Mouse (Mus musculus) hindlimb bud, embryonic 11.5 days (tissue): ENCODE data around the gene Dscam.

ENCODE experiments used
- DNase-seq: peaks from one replicate; pipeline ENCODE4 v3.0.0-alpha.2; 2012; ENCODE audit warnings: low read depth, low spot score; ENCODE audit errors: extremely low spot score

The Dscam gene

GRCm38 (mm10) chr16:96788286-96788685, 382.3 kb downstream of the Dscam start:
- DNase-seq: no peak

- no peak for DNase-seq
Observed at GRCm38 (mm10) chr16:96779021-96779420, 391.5 kb downstream of the Dscam start.

- DNase-seq: no peak
Observed at GRCm38 (mm10) chr16:96774245-96774644, 396.3 kb downstream of the Dscam start.

GRCm38 (mm10) chr16:96767985-96768384, 402.6 kb downstream of the Dscam start:
- DNase-seq: no peak

GRCm38 (mm10) chr16:96767508-96767907, 403.0 kb downstream of the Dscam start:
- no peak for DNase-seq

- no peak for DNase-seq
Observed at GRCm38 (mm10) chr16:96761225-96761624, 409.3 kb downstream of the Dscam start.

- no peak for DNase-seq
Observed at GRCm38 (mm10) chr16:96759081-96759603, 411.4 kb downstream of the Dscam start.

GRCm38 (mm10) chr16:96758381-96758780, 412.2 kb downstream of the Dscam start:
- no peak for DNase-seq

GRCm38 (mm10) chr16:96757588-96758313, 412.8 kb downstream of the Dscam start:
- DNase-seq: no peak

GRCm38 (mm10) chr16:96756994-96757393, 413.6 kb downstream of the Dscam start:
- DNase-seq: no peak

- no peak for DNase-seq
Observed at GRCm38 (mm10) chr16:96754971-96755504, 415.5 kb downstream of the Dscam start.

- no peak for DNase-seq
Observed at GRCm38 (mm10) chr16:96754381-96754780, 416.2 kb downstream of the Dscam start.

GRCm38 (mm10) chr16:96753781-96754173, 416.8 kb downstream of the Dscam start:
- no peak for DNase-seq

GRCm38 (mm10) chr16:96753164-96753780, 417.3 kb downstream of the Dscam start:
- DNase-seq: no peak

- DNase-seq: no peak
Observed at GRCm38 (mm10) chr16:96742475-96743255, 427.9 kb downstream of the Dscam start.

GRCm38 (mm10) chr16:96741336-96741735, 429.2 kb downstream of the Dscam start:
- DNase-seq: no peak

GRCm38 (mm10) chr16:96740073-96741055, 430.2 kb downstream of the Dscam start:
- no peak for DNase-seq

GRCm38 (mm10) chr16:96736501-96736900, 434.1 kb downstream of the Dscam start:
- DNase-seq: no peak

GRCm38 (mm10) chr16:96730881-96731280, 439.7 kb downstream of the Dscam start:
- DNase-seq: no peak
